In genomic region chr16:93006321-93006984, GRCm38 (mm10) we compare ENCODE assay signal across 9 mouse cellular contexts.
DNase-seq lines count a peak whose midpoint lies in the region; ATAC-seq and TF ChIP-seq lines count a peak whose summit lies in the region.
"Had no signal": no experiment of that assay in that cellular context is flagged by ENCODE, and none has a peak within 500 bp of the region (broad histone marks: within the 10 kb centered on the region; RNA-seq: fewer than 3 reads in every experiment).

No protein-coding gene starts in this region.

- peaks cover 6% of the 10 kb centered on the region for H3K27me3 ChIP-seq in hindbrain, embryonic 12.5 days

- ATAC-seq in hindbrain, embryonic 12.5 days (ENCODE audit: low FRiP score): no peak

- no peak for TF ChIP-seq POLR2A in lung, adult 2 months (IDR thresholded peaks at IDR 0.05; ENCODE audit: borderline replicate concordance, extremely low read depth, low read depth, low read length)

- WGBS in hindbrain, embryonic 12.5 days: 5% methylated on average over 21 of the region's 21 CpGs
- 25% methylated on average over 21 of the region's 21 CpGs for WGBS in lung, adult 2 months

- no peak overlapping the region for H3K4me3 ChIP-seq in hindbrain, embryonic 12.5 days
- no peak overlapping the region for H3K4me3 ChIP-seq in lung, adult 2 months (replicated peaks; ENCODE audit: extremely low read depth, low read depth, low read length)
- H3K4me3 ChIP-seq: megakaryocyte, embryonic 14.5 days had no signal

- peak overlapping the region; percentile 40 for H3K4me2 ChIP-seq in hindbrain, embryonic 12.5 days (replicated peaks)

- no peaks in the 10 kb centered on the region for H3K9me3 ChIP-seq in hindbrain, embryonic 12.5 days (replicated peaks)
- H3K9me3 ChIP-seq: megakaryocyte, embryonic 14.5 days had no signal

- DNase-seq in 3T3-L1 (ENCODE audit: low read depth, low spot score): peak; percentile 86
- DNase-seq in adipocyte (ENCODE audit: low spot score): peak; percentile 55
- DNase-seq in gastrocnemius, adult 18-20 months (ENCODE audit: low spot score): peak; percentile 58
- peak; percentile 17 for DNase-seq in lung, adult 2 months
- DNase-seq in ovary, postnatal 36 days (ENCODE audit: low spot score): peak; percentile 30
- no peak for DNase-seq in left cerebral cortex, adult 11 months (ENCODE audit: low spot score)
- DNase-seq in spleen, postnatal 4 days (ENCODE audit: low spot score in 2 of 2): no peak

- no peaks in the 10 kb centered on the region for H3K36me3 ChIP-seq in hindbrain, embryonic 12.5 days

- H3K4me1 ChIP-seq in hindbrain, embryonic 12.5 days: peaks cover 7% of the 10 kb centered on the region
- H3K4me1 ChIP-seq in lung, adult 2 months (ENCODE audit: control insufficient read depth, insufficient read depth, low read length): no peaks in the 10 kb centered on the region

- TF ChIP-seq CTCF in lung, adult 2 months (IDR thresholded peaks at IDR 0.05; ENCODE audit: insufficient read depth, low read length): no peak

- no peak overlapping the region for H3K9ac ChIP-seq in hindbrain, embryonic 12.5 days

- H3K27ac ChIP-seq in hindbrain, embryonic 12.5 days: no peak overlapping the region

Comparison
In these comparisons a context has a peak if more than half of its experiments do, and no peak if none do; other contexts are left out.
1. DNase-seq: peak in 3T3-L1 (single experiment), adipocyte (single experiment), gastrocnemius, adult 18-20 months (single experiment), lung, adult 2 months (single experiment) and ovary, postnatal 36 days (single experiment); none in left cerebral cortex, adult 11 months (single experiment) and spleen, postnatal 4 days (0 of 2).